Mouse (Mus musculus): ENCODE results near the gene Gm49378. TPM values are rescaled to one million over a fixed set of nuclear protein-coding genes. Genes with fewer than 3 reads are reported as not detected.

Gm49378 gene
- total RNA-seq (2012; rRNA removed): not detected in 2 replicates

DNA sequence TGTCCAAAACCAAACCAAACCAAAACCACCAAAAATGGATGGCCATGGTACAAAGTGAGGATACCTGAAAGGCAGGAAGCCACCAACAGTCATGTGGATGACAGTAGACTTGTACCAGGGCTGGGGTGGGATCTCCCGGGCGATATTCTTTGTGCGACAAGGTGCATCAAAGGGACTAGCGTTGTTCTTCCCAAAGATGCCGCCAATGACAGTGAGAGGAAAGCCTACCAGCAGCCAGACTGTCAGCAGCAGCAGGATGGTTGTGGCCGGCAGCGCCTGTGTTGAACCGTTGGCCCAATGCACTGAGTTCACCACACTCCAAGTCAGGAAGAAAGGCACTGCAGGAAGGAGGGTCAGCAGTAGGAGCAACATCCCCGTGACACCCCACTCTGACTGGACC, at the start of gene Gm49378:
Gene Gm49378, minus strand, starts transcription at position 101 of the 400 bp plus-strand sequence.
- H3K36me3 ChIP-seq (ENCODE audit: control insufficient read depth, insufficient read depth, low read length, poor library complexity, severe bottlenecking): peaks cover 35% of the 10 kb centered on the region
- in situ Hi-C loops (cut with MboI; ENCODE audit: low sequenced_read_pairs in 2 of 2, unreplicated experiment in 2 of 2): no loop called here
- TF ChIP-seq ZC3H11A (IDR thresholded peaks at IDR 0.05; ENCODE audit: borderline replicate concordance, low read depth, low read length): no peak
- no peak for TF ChIP-seq ZNF384 (IDR thresholded peaks at IDR 0.05; ENCODE audit: low read depth, low read length)
- TF ChIP-seq HCFC1 (IDR thresholded peaks at IDR 0.05; ENCODE audit: borderline replicate concordance, insufficient read depth, low read length): no peak
- TF ChIP-seq MAFK (IDR thresholded peaks at IDR 0.05; ENCODE audit: insufficient read depth, low read depth, low read length): no peak
- TF ChIP-seq CHD2 (IDR thresholded peaks at IDR 0.05; ENCODE audit: low read depth, low read length): no peak
- no peak within 1 kb of the TSS for H3K27ac ChIP-seq (ENCODE audit: insufficient read depth, low read depth, low read length, poor library complexity, severe bottlenecking)
- no peak for DNase-seq (ENCODE audit: low read depth, low spot score)
- no peak within 1 kb of the TSS for H3K9ac ChIP-seq (ENCODE audit: insufficient read depth, low read depth, low read length, poor library complexity, severe bottlenecking)
- H3K4me1 ChIP-seq (ENCODE audit: control insufficient read depth in 2 of 2, insufficient read depth in 2 of 2, low read length in 2 of 2, poor library complexity in 1 of 2): peaks cover 2 to 6% of the 10 kb centered on the region in 2 experiments; a peak in 1 of 4 replicates
- no peak within 1 kb of the TSS for H3K4me3 ChIP-seq (ENCODE audit: insufficient read depth in 1 of 2, low read depth in 1 of 2, low read length in 2 of 2, poor library complexity in 1 of 2, severe bottlenecking in 1 of 2)
- H3K9me3 ChIP-seq (ENCODE audit: control insufficient read depth, insufficient read depth, low read depth, low read length): no peaks in the 10 kb centered on the region

DNA sequence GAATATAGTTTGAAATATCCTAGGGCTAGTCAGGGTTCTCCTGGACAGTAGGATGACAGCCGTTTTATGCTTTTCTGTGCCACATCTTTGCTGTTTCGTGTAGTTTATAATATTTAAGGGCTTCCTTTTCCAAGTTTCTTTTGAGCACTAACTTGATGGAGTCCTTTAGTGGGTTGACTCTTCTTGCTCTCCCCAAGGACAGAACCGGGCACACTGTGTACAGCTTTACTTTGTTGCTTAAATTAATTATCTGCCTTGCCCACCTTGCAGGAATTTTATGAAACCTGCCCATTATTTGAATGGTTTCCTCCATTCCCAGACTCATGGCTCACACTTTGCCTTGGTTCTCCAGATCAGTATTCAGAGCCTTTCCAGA, 44.4 kb upstream of the Gm49378 start:
- Histone ChIP-seq H3K36me3 (ENCODE audit: control insufficient read depth, insufficient read depth, low read length, poor library complexity, severe bottlenecking) (peaks cover 19% of the 10 kb centered on the region), H3K9me3 (ENCODE audit: control insufficient read depth, insufficient read depth, low read depth, low read length) (no peaks in the 10 kb centered on the region), H3K4me1 (ENCODE audit: control insufficient read depth in 2 of 2, insufficient read depth in 2 of 2, low read length in 2 of 2, poor library complexity in 1 of 2) (peaks cover 0 to 2% of the 10 kb centered on the region in 2 experiments; a peak in 1 of 4 replicates), H3K27ac (ENCODE audit: insufficient read depth, low read depth, low read length, poor library complexity, severe bottlenecking) (no peak overlapping the region), H3K4me3 (ENCODE audit: insufficient read depth in 1 of 2, low read depth in 1 of 2, low read length in 2 of 2, poor library complexity in 1 of 2, severe bottlenecking in 1 of 2) (peak overlapping the region; percentile 89 to 90), H3K9ac (ENCODE audit: insufficient read depth, low read depth, low read length, poor library complexity, severe bottlenecking) (no peak overlapping the region; the same call in 1 of the 2 replicates)
- TF ChIP-seq CHD2 (IDR thresholded peaks at IDR 0.05; ENCODE audit: low read depth, low read length) (no peak), ZC3H11A (IDR thresholded peaks at IDR 0.05; ENCODE audit: borderline replicate concordance, low read depth, low read length) (no peak), ZNF384 (IDR thresholded peaks at IDR 0.05; ENCODE audit: low read depth, low read length) (no peak)
- in situ Hi-C loops (cut with MboI; ENCODE audit: low sequenced_read_pairs in 2 of 2, unreplicated experiment in 2 of 2): loop anchor here in 1 of 2 experiments (5.0 kb wide), 1 partner anchor 60 kb away; no protein-coding TSS in a partner anchor
- DNase-seq (ENCODE audit: low read depth, low spot score): no peak

GRCm38 (mm10) chr14:55681160-55682117, 43.7 kb upstream of the Gm49378 start, which contains the start of gene Tinf2:
Gene Tinf2, minus strand, starts transcription at chr14:55681820.
- H3K27ac ChIP-seq (ENCODE audit: insufficient read depth, low read depth, low read length, poor library complexity, severe bottlenecking): peak within 1 kb of the TSS; percentile 91
- peaks cover 23% of the 10 kb centered on the region for H3K36me3 ChIP-seq (ENCODE audit: control insufficient read depth, insufficient read depth, low read length, poor library complexity, severe bottlenecking)
- peak within 1 kb of the TSS; percentile 89 to 90 for H3K4me3 ChIP-seq (ENCODE audit: insufficient read depth in 1 of 2, low read depth in 1 of 2, low read length in 2 of 2, poor library complexity in 1 of 2, severe bottlenecking in 1 of 2)
- TF ChIP-seq HCFC1 (IDR thresholded peaks at IDR 0.05; ENCODE audit: borderline replicate concordance, insufficient read depth, low read length) (peak; percentile 61; the same call in 1 of the 2 replicates), MAFK (IDR thresholded peaks at IDR 0.05; ENCODE audit: insufficient read depth, low read depth, low read length) (0 out of 2 replicates have a peak, but pooled peaks have one; percentile 12), CHD2 (IDR thresholded peaks at IDR 0.05; ENCODE audit: low read depth, low read length) (no peak), ZNF384 (IDR thresholded peaks at IDR 0.05; ENCODE audit: low read depth, low read length) (no peak), ZC3H11A (IDR thresholded peaks at IDR 0.05; ENCODE audit: borderline replicate concordance, low read depth, low read length) (peak; percentile 92)
- in situ Hi-C loops (cut with MboI; ENCODE audit: low sequenced_read_pairs in 2 of 2, unreplicated experiment in 2 of 2): loop anchor here in 1 of 2 experiments (5.0 kb wide), 1 partner anchor 61 kb away; no protein-coding TSS in a partner anchor
- DNase-seq (ENCODE audit: low read depth, low spot score): peak; percentile 95
- peaks cover 0 to 2% of the 10 kb centered on the region in 2 experiments; a peak in 1 of 4 replicates for H3K4me1 ChIP-seq (ENCODE audit: control insufficient read depth in 2 of 2, insufficient read depth in 2 of 2, low read length in 2 of 2, poor library complexity in 1 of 2)
- H3K9ac ChIP-seq (ENCODE audit: insufficient read depth, low read depth, low read length, poor library complexity, severe bottlenecking): peak within 1 kb of the TSS; percentile 94
- H3K9me3 ChIP-seq (ENCODE audit: control insufficient read depth, insufficient read depth, low read depth, low read length): no peaks in the 10 kb centered on the region

DNA sequence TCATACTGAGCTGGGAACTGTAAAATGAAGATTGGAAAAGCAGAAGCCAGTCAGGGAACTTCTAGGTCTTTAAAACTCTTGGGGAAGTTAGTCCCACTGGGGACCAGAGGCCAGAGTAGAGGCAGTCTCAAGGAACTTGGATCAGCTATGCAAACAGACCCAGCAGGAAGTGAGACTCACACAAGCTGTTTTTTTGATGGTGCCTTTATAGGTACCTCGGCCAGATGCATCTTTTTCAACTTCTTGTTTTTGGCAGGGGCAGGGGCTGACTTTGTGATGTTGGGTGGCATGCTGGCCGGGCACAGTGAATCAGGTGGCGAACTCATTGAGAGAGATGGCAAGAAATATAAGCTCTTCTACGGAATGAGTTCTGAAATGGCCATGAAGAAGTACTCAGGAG, 39.9 kb upstream of the Gm49378 start:
- Histone ChIP-seq H3K27ac (ENCODE audit: insufficient read depth, low read depth, low read length, poor library complexity, severe bottlenecking) (no peak overlapping the region), H3K9ac (ENCODE audit: insufficient read depth, low read depth, low read length, poor library complexity, severe bottlenecking) (no peak overlapping the region), H3K9me3 (ENCODE audit: control insufficient read depth, insufficient read depth, low read depth, low read length) (no peaks in the 10 kb centered on the region), H3K4me1 (ENCODE audit: control insufficient read depth in 2 of 2, insufficient read depth in 2 of 2, low read length in 2 of 2, poor library complexity in 1 of 2) (peaks cover 0 to 4% of the 10 kb centered on the region in 2 experiments; a peak in 2 of 4 replicates), H3K4me3 (ENCODE audit: insufficient read depth in 1 of 2, low read depth in 1 of 2, low read length in 2 of 2, poor library complexity in 1 of 2, severe bottlenecking in 1 of 2) (no peak overlapping the region), H3K36me3 (ENCODE audit: control insufficient read depth, insufficient read depth, low read length, poor library complexity, severe bottlenecking) (peaks cover 24% of the 10 kb centered on the region)
- in situ Hi-C loops (cut with MboI; ENCODE audit: low sequenced_read_pairs in 2 of 2, unreplicated experiment in 2 of 2): no loop called here
- DNase-seq (ENCODE audit: low read depth, low spot score): no peak
- no peak for TF ChIP-seq CHD2 (IDR thresholded peaks at IDR 0.05; ENCODE audit: low read depth, low read length)
- TF ChIP-seq MAFK (IDR thresholded peaks at IDR 0.05; ENCODE audit: insufficient read depth, low read depth, low read length): no peak
- TF ChIP-seq HCFC1 (IDR thresholded peaks at IDR 0.05; ENCODE audit: borderline replicate concordance, insufficient read depth, low read length): no peak
- no peak for TF ChIP-seq ZNF384 (IDR thresholded peaks at IDR 0.05; ENCODE audit: low read depth, low read length)
- no peak for TF ChIP-seq ZC3H11A (IDR thresholded peaks at IDR 0.05; ENCODE audit: borderline replicate concordance, low read depth, low read length)
